Mouse (Mus musculus): ENCODE results near the gene Gpd1.

Gpd1 gene

DNA sequence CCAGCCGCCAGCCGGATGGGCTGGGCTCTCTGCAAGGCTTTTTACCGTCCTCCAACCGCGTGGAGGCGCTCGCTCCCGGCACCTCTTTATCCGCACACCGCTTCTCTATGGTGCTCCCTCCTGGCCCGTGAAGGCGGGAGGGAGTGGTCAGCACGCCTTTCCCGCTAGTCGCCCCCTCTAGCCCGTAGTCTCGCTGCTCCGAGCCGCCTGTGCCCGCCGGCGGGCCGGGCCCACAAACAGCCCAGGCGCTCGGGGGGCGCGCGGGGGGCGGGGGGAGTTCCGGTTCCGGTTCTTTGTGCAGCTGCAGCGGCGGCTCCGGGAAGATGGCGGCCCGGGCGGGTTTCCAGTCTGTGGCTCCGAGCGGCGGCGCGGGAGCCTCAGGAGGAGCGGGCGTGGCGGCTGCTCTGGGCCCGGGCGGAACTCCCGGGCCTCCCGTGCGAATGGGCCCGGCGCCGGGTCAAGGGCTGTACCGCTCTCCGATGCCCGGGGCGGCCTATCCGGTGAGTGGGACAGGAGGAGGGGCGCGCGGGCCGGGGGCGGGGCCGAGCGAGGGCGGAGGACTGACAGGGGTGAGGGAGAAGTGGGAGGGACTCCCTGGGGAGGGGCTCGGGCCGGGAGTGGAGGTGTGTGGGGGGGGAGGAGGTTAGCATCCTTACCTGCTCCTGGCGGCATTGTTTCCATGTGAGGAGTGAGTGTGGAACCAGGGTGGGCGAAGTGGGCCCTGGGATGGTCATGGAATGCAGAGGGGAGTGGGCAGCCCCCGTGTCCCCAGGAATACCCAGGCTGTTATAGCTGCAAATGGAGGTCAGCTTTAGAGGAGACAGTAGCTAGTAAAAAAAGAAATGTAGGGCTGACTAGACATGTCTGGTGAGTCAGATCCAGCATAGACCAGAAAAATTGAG lies 15.1 kb upstream of the Gpd1 start, which contains the start of gene Smarcd1:
Gene Smarcd1 (plus strand): TSS at position 131 of the 902 bp plus-strand sequence.
- DNase-seq = peak; percentile 96

GRCm38 (mm10) chr15:99703104-99703503 lies 14.2 kb upstream of the Gpd1 start:
- peak; percentile 32 for DNase-seq

- DNase-seq = no peak
These were observed 13.7 kb upstream of the Gpd1 start for GRCm38 (mm10) chr15:99703676-99704040.

DNA sequence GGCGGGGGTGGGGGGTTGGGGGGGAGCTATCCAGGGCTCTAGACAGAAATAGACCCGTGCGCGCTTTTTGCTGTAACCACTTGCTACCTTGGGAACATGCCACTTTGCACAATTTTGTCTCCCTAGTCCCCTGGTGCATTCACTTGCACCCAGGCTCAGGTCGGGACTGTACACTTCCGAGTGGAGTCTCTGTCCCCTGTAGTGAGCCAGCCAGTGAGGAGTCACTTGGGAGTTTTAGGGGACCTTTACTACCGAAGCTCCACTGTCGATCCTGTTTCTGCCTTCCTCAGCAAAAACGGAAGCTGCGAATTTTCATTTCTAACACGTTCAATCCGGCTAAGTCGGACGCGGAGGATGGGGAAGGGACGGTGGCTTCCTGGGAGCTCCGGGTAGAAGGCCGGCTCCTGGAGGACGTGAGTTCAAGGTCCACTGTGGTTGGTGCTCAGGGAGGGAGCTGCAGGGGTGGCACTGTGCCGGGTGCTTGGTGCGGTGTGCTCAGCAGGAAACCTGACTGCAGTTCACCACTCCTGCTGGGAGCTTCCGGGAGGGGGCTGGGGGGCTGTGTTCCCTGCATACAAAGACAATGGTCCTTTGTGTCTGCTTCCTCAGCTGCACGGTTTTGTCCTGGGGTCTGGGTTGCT lies 13.2 kb upstream of the Gpd1 start:
- no peak for DNase-seq

- DNase-seq = no peak
These were observed 12.4 kb upstream of the Gpd1 start for GRCm38 (mm10) chr15:99704881-99705280.

GRCm38 (mm10) chr15:99705440-99706048 lies 11.8 kb upstream of the Gpd1 start, which contains the start of gene Gm17349:
TSS of gene Gm17349 (minus strand) at chr15:99705490.
- DNase-seq = peak; percentile 71

DNA sequence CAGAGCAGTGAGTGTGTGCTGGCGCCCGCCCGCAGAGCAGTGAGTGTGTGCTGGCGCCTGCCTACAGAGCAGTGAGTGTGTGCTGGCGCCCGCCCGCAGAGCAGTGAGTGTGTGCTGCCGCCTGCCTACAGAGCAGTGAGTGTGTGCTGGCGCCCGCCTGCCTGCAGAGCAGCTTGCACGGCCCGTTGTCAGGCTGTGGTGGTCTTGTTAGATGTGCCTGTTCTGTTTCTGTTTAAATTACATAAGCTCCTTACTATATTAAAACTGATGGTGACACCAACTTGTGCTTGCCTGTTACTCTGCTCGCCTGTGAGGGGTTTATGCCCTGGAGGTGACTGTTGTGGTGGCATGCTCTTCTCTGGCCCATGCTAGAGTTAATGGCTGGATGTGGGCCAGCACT lies 9.1 kb upstream of the Gpd1 start:
- no peak for DNase-seq

DNA sequence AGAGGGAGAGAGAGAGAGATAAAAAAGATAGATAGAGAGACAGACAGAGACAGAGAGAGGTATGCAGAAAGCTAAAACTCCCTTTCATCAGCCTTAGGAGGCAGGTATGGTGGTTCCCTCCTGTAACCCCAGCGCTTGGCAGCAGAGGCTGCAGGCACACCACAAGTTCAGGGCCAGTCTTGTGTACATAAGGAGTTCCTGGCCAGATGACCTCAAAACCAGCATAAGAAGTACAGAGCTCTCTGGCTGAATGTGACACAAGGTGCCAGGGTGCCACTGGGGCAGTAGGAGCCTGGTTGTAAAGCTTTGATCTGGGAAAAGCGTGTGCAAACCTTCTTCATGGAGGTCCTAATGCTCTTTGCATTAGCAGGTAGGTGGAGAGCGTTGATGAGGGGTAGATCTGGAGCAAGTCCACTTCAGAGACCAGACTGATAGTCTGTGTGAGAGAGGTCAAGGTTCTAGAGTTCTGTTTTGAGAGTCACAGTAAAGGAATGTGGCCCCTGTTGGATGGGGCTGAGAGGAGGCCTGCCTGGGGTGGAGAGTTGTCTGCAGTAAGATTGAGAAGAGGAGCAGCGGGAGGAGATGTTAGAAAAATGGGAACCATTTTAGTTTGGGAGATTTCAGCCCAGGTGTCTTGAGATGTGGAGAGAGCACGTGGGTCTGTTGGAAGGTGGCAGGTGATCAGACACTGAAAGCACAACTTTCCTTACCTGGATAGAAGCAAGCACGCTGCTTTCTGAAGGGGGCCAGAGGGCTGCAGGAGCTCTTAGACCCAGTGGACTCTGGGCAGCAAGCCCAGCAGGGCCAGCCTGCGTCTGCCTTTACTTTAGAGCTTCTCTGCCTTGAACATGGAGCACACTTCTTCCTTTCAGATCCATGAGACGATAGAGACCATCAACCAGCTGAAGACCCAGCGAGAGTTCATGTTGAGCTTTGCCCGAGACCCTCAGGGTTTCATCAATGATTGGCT lies 6.8 kb upstream of the Gpd1 start:
- no peak for DNase-seq

GRCm38 (mm10) chr15:99711491-99711890 lies 5.8 kb upstream of the Gpd1 start:
- DNase-seq = no peak

DNA sequence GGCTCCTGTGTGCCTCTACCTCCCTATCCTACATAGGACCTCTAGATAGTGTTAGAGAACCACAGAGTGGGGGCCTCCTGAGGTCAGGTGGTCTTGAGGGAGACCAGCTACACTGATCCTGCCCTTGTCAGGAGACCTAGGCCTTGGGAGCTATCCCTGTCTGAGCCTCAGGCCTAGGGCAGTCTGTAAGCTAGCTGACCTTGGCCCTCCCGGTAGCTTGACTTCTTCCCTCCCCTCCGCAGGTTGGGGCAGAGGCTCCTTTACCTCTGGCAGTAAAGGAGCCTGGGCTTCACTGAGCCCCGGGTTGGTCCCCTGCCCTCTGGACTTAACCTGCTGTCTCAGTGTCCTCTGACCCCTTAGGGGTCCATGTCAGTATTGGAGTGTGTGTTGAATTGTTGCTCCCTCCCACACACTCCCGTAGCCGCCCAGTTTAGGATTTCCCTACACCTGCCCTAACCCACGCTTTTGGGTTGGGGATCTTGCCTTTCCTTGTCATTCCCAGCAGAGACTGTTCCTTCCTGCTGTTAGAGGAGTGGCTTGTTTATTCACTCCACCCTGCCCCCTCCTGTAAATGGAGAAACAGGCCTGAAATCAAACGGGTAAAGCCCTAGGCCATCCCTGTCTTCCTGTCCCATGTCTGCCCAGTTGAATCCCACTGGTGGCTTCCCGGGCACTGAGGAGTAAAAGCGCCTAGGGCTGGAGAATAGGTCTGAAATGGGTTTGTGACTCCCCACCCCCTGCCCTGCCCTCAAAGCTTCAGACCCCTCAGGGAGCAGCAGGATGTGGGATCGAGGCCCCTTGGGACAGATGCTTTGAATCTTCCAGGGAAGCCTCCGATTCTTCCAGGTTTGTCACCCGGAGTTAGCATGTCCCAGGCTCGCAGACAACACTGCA lies 4.4 kb upstream of the Gpd1 start:
- peak; percentile 17 for DNase-seq

- no peak for DNase-seq
These were observed 3.7 kb upstream of the Gpd1 start for GRCm38 (mm10) chr15:99713569-99713968.

DNA sequence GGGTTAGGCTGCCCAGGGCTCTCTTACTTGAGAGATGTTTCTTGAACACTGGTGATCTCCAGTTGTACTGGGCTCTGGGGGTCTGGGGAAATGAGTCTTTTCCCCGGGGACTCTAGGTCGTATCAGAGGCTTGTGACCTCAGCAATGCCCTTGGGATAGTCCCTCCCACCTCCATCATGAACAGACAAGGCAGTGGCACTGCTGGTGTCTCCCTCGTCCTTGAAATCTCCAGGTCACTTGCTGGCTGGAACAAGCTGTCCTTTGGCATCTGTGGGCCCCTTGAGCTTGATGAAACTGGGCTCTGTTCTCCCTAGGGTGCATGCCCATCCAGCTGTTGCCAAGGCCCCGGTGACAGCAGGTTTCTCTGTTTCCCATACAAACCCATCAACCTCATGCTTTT lies 3.1 kb upstream of the Gpd1 start:
- no peak for DNase-seq

DNA sequence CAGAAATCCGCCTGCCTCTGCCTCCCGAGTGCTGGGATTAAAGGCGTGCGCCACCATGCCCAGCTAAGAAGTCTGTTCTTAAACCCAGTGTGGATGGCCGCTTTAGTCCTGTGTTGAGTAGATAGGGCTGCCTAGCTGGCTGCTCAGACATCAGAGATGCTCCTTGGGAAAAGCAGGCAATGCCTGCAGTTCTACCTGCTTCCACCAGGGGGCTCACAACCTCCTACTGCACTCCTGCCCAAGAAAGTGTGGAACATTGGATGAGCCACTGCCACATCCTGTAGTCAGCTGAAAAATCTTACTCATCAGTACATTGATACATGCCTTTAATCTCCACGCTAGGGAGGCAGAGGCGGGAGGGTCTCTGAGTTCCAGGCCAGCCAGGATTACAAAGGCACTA lies 2.5 kb upstream of the Gpd1 start:
- DNase-seq = peak; percentile 86

- DNase-seq = no peak
These were observed 1.9 kb upstream of the Gpd1 start for GRCm38 (mm10) chr15:99715361-99715865.

GRCm38 (mm10) chr15:99715982-99716746 lies 1.2 kb upstream of the Gpd1 start:
- no peak for DNase-seq

GRCm38 (mm10) chr15:99716814-99717213 lies 501 bp upstream of the Gpd1 start:
- DNase-seq = no peak

GRCm38 (mm10) chr15:99718461-99719021 lies 1.2 kb downstream of the Gpd1 start:
- DNase-seq = peak; percentile 59

DNA sequence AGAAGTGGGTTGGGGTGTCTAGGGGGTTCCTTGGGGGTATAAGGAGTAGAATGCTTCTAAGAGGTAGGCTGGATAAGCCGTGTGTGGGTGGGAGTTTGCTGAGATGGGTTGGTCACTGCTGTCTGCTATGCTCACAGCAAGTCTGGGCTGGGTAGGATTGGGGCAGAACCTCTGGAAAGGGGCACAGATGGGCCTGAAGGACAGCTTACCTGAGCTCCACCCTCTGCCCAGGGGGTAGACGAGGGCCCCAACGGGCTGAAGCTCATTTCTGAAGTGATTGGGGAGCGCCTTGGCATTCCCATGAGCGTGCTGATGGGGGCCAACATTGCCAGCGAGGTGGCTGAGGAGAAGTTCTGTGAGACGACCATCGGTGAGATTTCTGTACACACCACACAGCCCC lies 2.5 kb downstream of the Gpd1 start:
- DNase-seq = no peak

DNA sequence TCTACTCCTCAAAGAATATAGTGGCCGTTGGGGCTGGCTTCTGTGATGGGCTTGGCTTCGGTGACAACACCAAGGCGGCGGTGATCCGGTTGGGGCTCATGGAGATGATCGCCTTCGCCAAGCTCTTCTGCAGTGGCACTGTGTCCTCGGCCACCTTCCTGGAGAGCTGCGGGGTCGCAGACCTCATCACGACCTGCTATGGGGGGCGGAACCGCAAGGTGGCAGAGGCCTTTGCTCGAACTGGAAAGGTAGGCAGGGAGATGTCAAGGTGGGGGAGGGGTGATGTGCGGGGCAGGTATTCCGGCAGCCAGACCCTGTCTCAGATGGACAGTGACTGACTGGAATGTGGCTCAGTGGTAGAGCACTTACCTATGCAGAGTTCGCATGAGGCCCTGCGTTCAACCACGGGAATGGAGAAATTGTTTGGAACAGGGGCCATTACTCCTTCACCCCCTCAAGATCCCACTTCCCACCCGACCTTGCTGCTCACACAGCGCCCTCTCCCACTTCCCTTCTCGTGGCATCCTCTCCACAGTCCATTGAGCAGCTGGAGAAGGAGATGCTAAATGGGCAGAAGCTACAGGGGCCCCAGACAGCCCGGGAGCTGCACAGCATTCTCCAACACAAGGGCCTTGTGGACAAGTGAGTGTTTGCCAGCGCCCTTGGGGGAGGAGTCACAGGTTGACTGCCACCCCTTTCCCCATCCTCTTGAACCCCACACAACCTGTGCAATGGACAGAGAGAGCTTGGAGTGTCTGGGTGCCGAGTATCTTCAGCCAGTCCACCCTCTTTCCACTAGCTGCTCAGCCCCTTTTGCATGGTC lies 4.8 kb downstream of the Gpd1 start:
- DNase-seq = no peak

All from cerebellum, adult 8-10 months (tissue).